Mouse (Mus musculus): ENCODE data around the gene Psg16.

GRCm38 (mm10) chr7:17149931-17150330 lies 76.1 kb downstream of the Psg16 start, which contains the start of gene Ceacam3:
- TF ChIP-seq EP300 (IDR thresholded peaks at IDR 0.05; ENCODE audit: insufficient read depth, low read depth, low read length) (no peak), POLR2A (IDR thresholded peaks at IDR 0.05; ENCODE audit: insufficient read depth, low read length) (no peak)
